Mouse (Mus musculus): ENCODE measurements around the gene Sec63. TPM values are rescaled to one million over a fixed set of nuclear protein-coding genes. Genes with fewer than 3 reads are reported as not detected.

Gene Sec63
- 8.8 and 11.8 TPM in 2 replicates for polyA plus RNA-seq (2012; rRNA removed)

- H3K4me1 ChIP-seq (ENCODE audit: control insufficient read depth, insufficient read depth, low read length), result peaks cover 3% of the 10 kb centered on the region; the same call in 1 of the 2 replicates
- H3K36me3 ChIP-seq (ENCODE audit: control insufficient read depth, insufficient read depth, low read length), result no peaks in the 10 kb centered on the region
- no peak for TF ChIP-seq POLR2A (IDR thresholded peaks at IDR 0.05; ENCODE audit: low read depth, low read length)
- TF ChIP-seq CTCF (conservative IDR thresholded peaks at IDR 0.05; ENCODE audit: insufficient read depth, insufficient read length, low read depth, low read length), result no peak
- WGBS, result 1% methylated on average over 68 of the region's 81 CpGs
- peak within 1 kb of the TSS; percentile 75 for H3K4me3 ChIP-seq (ENCODE audit: insufficient read depth, low read depth, low read length)
- peak; percentile 99 for DNase-seq
- peak within 1 kb of the TSS; percentile 65 for H3K27ac ChIP-seq (ENCODE audit: insufficient read depth, low read depth, low read length)
- no peaks in the 10 kb centered on the region for H3K27me3 ChIP-seq (replicated peaks; ENCODE audit: control insufficient read depth, insufficient read depth, low read length)
Observed at GRCm38 (mm10) chr10:42760999-42761900, at the start of gene Sec63. Sec63 (plus strand) TSS chr10:42761496.

GRCm38 (mm10) chr10:42714676-42715075 lies 46.6 kb upstream of the Sec63 start:
- DNase-seq, result peak; percentile 53
- 21% methylated on average over 9 of the region's 9 CpGs for WGBS
- TF ChIP-seq CTCF (conservative IDR thresholded peaks at IDR 0.05; ENCODE audit: insufficient read depth, insufficient read length, low read depth, low read length), result no peak
- TF ChIP-seq POLR2A (IDR thresholded peaks at IDR 0.05; ENCODE audit: low read depth, low read length), result no peak
- Histone ChIP-seq H3K27me3 (replicated peaks; ENCODE audit: control insufficient read depth, insufficient read depth, low read length) (no peaks in the 10 kb centered on the region), H3K36me3 (ENCODE audit: control insufficient read depth, insufficient read depth, low read length) (no peaks in the 10 kb centered on the region), H3K4me3 (ENCODE audit: insufficient read depth, low read depth, low read length) (no peak overlapping the region), H3K27ac (ENCODE audit: insufficient read depth, low read depth, low read length) (no peak overlapping the region), H3K4me1 (ENCODE audit: control insufficient read depth, insufficient read depth, low read length) (no peaks in the 10 kb centered on the region; the same call in 1 of the 2 replicates)

GRCm38 (mm10) chr10:42715366-42716035 lies 45.8 kb upstream of the Sec63 start:
- no peak overlapping the region for H3K27ac ChIP-seq (ENCODE audit: insufficient read depth, low read depth, low read length)
- peak; percentile 48 for DNase-seq
- 26% methylated on average over 19 of the region's 19 CpGs for WGBS

GRCm38 (mm10) chr10:42722116-42722515 lies 39.2 kb upstream of the Sec63 start:
- no peak overlapping the region for H3K4me3 ChIP-seq (ENCODE audit: insufficient read depth, low read depth, low read length)
- WGBS, result 90% methylated on average over 5 of the region's 5 CpGs
- H3K36me3 ChIP-seq (ENCODE audit: control insufficient read depth, insufficient read depth, low read length), result no peaks in the 10 kb centered on the region
- no peaks in the 10 kb centered on the region for H3K27me3 ChIP-seq (replicated peaks; ENCODE audit: control insufficient read depth, insufficient read depth, low read length)
- TF ChIP-seq POLR2A (IDR thresholded peaks at IDR 0.05; ENCODE audit: low read depth, low read length), result no peak
- no peak for TF ChIP-seq CTCF (conservative IDR thresholded peaks at IDR 0.05; ENCODE audit: insufficient read depth, insufficient read length, low read depth, low read length)
- no peaks in the 10 kb centered on the region for H3K4me1 ChIP-seq (ENCODE audit: control insufficient read depth, insufficient read depth, low read length)
- no peak for DNase-seq
- no peak overlapping the region for H3K27ac ChIP-seq (ENCODE audit: insufficient read depth, low read depth, low read length)

More at GRCm38 (mm10) chr10:42715366-42716035, 45.8 kb upstream of the Sec63 start:
- Histone ChIP-seq H3K4me1 (ENCODE audit: control insufficient read depth, insufficient read depth, low read length) (no peaks in the 10 kb centered on the region; the same call in 1 of the 2 replicates), H3K27me3 (replicated peaks; ENCODE audit: control insufficient read depth, insufficient read depth, low read length) (no peaks in the 10 kb centered on the region), H3K4me3 (ENCODE audit: insufficient read depth, low read depth, low read length) (peak overlapping the region; percentile 29; the same call in 1 of the 2 replicates), H3K36me3 (ENCODE audit: control insufficient read depth, insufficient read depth, low read length) (no peaks in the 10 kb centered on the region)
- TF ChIP-seq POLR2A (IDR thresholded peaks at IDR 0.05; ENCODE audit: low read depth, low read length) (no peak), CTCF (conservative IDR thresholded peaks at IDR 0.05; ENCODE audit: insufficient read depth, insufficient read length, low read depth, low read length) (no peak)

GRCm38 (mm10) chr10:42723275-42724232 lies 37.7 kb upstream of the Sec63 start:
- H3K4me1 ChIP-seq (ENCODE audit: control insufficient read depth, insufficient read depth, low read length), result no peaks in the 10 kb centered on the region
- TF ChIP-seq CTCF (conservative IDR thresholded peaks at IDR 0.05; ENCODE audit: insufficient read depth, insufficient read length, low read depth, low read length), result no peak
- TF ChIP-seq POLR2A (IDR thresholded peaks at IDR 0.05; ENCODE audit: low read depth, low read length), result no peak
- no peaks in the 10 kb centered on the region for H3K36me3 ChIP-seq (ENCODE audit: control insufficient read depth, insufficient read depth, low read length)
- H3K27ac ChIP-seq (ENCODE audit: insufficient read depth, low read depth, low read length), result no peak overlapping the region
- no peak overlapping the region for H3K4me3 ChIP-seq (ENCODE audit: insufficient read depth, low read depth, low read length)
- DNase-seq, result no peak
- 78% methylated on average over 13 of the region's 13 CpGs for WGBS
- H3K27me3 ChIP-seq (replicated peaks; ENCODE audit: control insufficient read depth, insufficient read depth, low read length), result no peaks in the 10 kb centered on the region

GRCm38 (mm10) chr10:42729607-42730006 lies 31.7 kb upstream of the Sec63 start:
- Histone ChIP-seq H3K4me3 (ENCODE audit: insufficient read depth, low read depth, low read length) (no peak overlapping the region), H3K27me3 (replicated peaks; ENCODE audit: control insufficient read depth, insufficient read depth, low read length) (no peaks in the 10 kb centered on the region), H3K4me1 (ENCODE audit: control insufficient read depth, insufficient read depth, low read length) (no peaks in the 10 kb centered on the region), H3K27ac (ENCODE audit: insufficient read depth, low read depth, low read length) (no peak overlapping the region), H3K36me3 (ENCODE audit: control insufficient read depth, insufficient read depth, low read length) (no peaks in the 10 kb centered on the region)
- no peak for DNase-seq
- TF ChIP-seq CTCF (conservative IDR thresholded peaks at IDR 0.05; ENCODE audit: insufficient read depth, insufficient read length, low read depth, low read length), result no peak
- TF ChIP-seq POLR2A (IDR thresholded peaks at IDR 0.05; ENCODE audit: low read depth, low read length), result no peak
- WGBS, result 53% methylated on average over 2 of the region's 2 CpGs

All from kidney, adult 2 months (tissue).